Mouse (Mus musculus): ENCODE results near the gene Manba. TPM values are rescaled to one million over a fixed set of nuclear protein-coding genes. Genes with fewer than 3 reads are reported as not detected.

Gene Manba
- polyA plus RNA-seq, 1 experiment: not detected

GRCm38 (mm10) chr3:135610221-135610620 is 124.8 kb downstream of the Manba start:
- Histone ChIP-seq H3K36me3 (ENCODE audit: control insufficient read depth) (no peaks in the 10 kb centered on the region; the same call in 1 of the 2 replicates), H3K27me3 (ENCODE audit: control insufficient read depth) (no peaks in the 10 kb centered on the region)

GRCm38 (mm10) chr3:135614376-135614775 is 129.0 kb downstream of the Manba start:
- H3K4me3 ChIP-seq (replicated peaks): no peak overlapping the region
- H3K36me3 ChIP-seq (ENCODE audit: control insufficient read depth): no peaks in the 10 kb centered on the region; the same call in 1 of the 2 replicates
- no peaks in the 10 kb centered on the region for H3K9me3 ChIP-seq (ENCODE audit: control insufficient read depth, low read length)
- H3K27me3 ChIP-seq (ENCODE audit: control insufficient read depth): no peaks in the 10 kb centered on the region
- H3K4me1 ChIP-seq (ENCODE audit: control insufficient read depth): no peaks in the 10 kb centered on the region
- TF ChIP-seq TAL1 (IDR thresholded peaks at IDR 0.05; ENCODE audit: low read length) (no peak), GATA1 (IDR thresholded peaks at IDR 0.05; ENCODE audit: low read length) (no peak)

More at GRCm38 (mm10) chr3:135610221-135610620, 124.8 kb downstream of the Manba start:
- H3K9me3 ChIP-seq (ENCODE audit: control insufficient read depth, low read length): no peaks in the 10 kb centered on the region
- no peak for TF ChIP-seq TAL1 (IDR thresholded peaks at IDR 0.05; ENCODE audit: low read length)
- TF ChIP-seq GATA1 (IDR thresholded peaks at IDR 0.05; ENCODE audit: low read length): no peak
- peaks cover 17% of the 10 kb centered on the region for H3K4me1 ChIP-seq (ENCODE audit: control insufficient read depth)
- H3K4me3 ChIP-seq (replicated peaks): no peak overlapping the region

DNA sequence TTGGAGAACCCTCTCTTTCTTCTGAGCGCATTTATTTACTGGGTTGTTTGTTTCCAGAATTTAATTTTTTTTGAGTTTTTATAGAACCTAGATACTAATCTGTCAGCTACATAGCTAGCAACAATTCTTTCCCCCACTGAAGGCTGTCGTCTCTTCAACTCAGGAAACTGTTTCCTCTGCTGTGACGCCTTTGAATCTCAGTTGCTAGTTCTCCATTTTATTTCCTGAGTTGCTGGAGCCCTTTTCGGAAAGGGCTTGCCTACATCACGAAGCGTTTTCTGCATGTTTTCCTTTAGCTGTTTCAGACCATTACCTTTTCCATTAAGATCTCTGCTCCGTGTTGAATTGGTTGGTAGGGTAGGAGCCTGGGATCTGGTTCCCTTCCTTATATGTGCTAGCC is 131.3 kb downstream of the Manba start:
- Histone ChIP-seq H3K27me3 (ENCODE audit: control insufficient read depth) (no peaks in the 10 kb centered on the region), H3K36me3 (ENCODE audit: control insufficient read depth) (no peaks in the 10 kb centered on the region; the same call in 1 of the 2 replicates), H3K9me3 (ENCODE audit: control insufficient read depth, low read length) (no peaks in the 10 kb centered on the region), H3K4me1 (ENCODE audit: control insufficient read depth) (no peaks in the 10 kb centered on the region), H3K4me3 (replicated peaks) (no peak overlapping the region)
- TF ChIP-seq GATA1 (IDR thresholded peaks at IDR 0.05; ENCODE audit: low read length): no peak
- TF ChIP-seq TAL1 (IDR thresholded peaks at IDR 0.05; ENCODE audit: low read length): no peak

Other genes with a start within 250 kb of the Manba start
- not detected in 2 replicates for gene Bdh2, start 204.4 kb upstream of the Manba start, polyA plus RNA-seq (2012)
- 0.02 TPM in 1 of 2 replicates, not detected in the other for gene Slc9b2, start 177.9 kb upstream of the Manba start, polyA plus RNA-seq (2012)
- 0.04 TPM in 1 of 2 replicates, not detected in the other for gene Slc9b1, start 137.6 kb upstream of the Manba start, polyA plus RNA-seq (2012)
- 3.5 TPM in 2 replicates for gene Cisd2, start 61.7 kb upstream of the Manba start, polyA plus RNA-seq (2012)
- 24.9 and 31.3 TPM in 2 replicates for gene Ube2d3, start 47.5 kb upstream of the Manba start, polyA plus RNA-seq (2012)
- 0.07 and 0.14 TPM in 2 replicates for gene Nfkb1, start 205.9 kb downstream of the Manba start, polyA plus RNA-seq (2012)